Mouse (Mus musculus): Measurements from ENCODE around the gene St6galnac4.

Gene St6galnac4

DNA sequence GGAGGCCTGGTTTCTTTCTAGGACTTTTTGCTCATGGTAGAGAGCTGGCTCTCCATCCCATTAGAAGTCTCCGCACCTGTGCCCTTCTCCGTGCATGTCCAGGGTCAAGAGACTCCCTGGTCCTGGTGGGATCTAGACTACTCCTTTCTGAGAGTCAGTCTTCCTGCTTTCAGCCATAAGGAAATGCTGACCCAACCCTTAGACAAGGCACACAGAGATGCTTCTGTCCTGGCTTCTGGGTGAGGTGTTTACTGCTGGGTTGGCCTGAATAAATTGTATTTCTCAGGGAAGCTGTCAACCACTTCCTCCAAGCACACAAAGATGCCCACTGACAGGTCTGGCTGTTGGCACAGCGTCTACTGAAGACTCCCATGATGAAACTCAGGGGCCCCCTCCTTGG lies 12.5 kb downstream of the St6galnac4 start, which contains the start of gene St6galnac6:
St6galnac6 (plus strand) TSS at position 301 of the 400 bp plus-strand sequence.
- in situ Hi-C loops (cut with MboI, MseI): no loop called here

DNA sequence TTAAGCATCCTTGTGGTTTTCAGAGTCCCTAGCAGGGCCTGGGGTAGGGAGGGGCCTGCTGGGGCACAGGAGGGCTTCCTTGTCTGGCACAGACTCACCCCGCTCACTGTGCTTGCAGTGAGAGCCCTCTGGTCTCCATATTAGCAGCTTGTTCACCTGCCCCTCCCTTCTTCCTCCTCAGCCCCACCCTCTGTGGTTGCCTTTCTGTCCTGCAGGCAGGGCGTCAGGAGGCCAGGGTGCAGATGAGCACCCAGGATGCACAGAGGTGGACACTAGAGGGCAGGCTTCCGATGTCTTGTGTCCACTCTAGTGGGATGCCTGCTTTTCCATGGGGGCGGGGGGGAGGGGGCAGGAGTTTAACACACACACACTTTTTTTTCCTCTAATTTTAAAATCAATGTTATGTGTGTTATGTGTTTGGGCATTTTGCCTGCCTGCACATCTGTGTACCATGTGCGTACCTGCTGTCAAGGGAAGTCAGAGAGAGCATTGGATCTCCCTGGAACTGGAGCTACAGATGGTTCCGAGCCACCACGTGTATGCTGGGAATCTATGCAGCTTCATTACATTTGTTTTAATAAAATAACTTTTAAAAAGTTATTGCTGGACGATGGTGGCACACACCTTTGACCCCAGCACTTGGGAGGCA lies 14.6 kb downstream of the St6galnac4 start:
- in situ Hi-C loops (cut with MboI, MseI): loop anchor here (10.0 kb wide), 1 partner anchor 93 kb away; no protein-coding TSS in a partner anchor

DNA sequence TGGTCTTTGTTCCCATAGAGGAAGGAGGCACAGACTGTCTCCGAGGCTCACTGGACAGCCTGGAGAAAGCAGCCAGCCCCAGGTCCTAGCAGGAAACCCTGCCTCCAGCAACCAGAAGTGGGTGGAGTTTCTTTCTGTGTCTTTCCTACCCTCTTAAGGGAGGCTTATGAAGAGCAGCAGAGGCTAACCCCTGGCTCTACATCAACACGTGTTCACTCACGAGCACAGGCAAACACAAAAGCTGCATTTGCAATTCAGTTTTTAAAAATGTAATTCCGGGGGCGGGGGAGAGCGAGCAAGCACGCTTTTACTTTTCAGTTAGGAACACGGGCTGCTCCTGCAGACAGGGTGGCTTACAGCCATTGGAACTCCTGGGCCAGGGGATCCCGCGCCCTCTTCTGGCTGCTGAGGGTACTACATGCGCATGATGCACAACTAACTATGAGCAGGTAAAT lies 15.7 kb downstream of the St6galnac4 start:
- in situ Hi-C loops (cut with MboI, MseI): loop anchor here (10.0 kb wide), 1 partner anchor 92 kb away; no protein-coding TSS in a partner anchor

DNA sequence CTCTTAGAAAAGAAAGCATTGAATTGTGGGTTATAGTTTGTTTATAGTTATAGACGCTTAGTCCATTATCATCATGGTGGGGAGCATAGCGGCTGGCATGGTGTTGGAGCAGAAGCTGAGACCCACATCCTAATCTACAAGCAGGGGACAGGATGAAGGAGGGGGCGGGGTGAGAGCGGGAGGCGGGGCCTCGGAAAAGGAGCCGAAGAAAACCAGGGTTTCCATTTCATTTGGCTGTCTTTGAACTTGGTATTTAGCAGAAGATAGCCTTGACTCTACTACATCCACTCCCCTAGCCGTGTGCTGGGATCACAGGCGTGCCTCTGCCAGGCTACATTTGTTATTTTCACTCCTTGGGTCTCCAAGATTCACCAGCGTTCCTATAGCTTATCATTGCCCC lies 17.7 kb downstream of the St6galnac4 start:
- in situ Hi-C loops (cut with MboI, MseI): loop anchor here (10.0 kb wide), 1 partner anchor 90 kb away; no protein-coding TSS in a partner anchor

DNA sequence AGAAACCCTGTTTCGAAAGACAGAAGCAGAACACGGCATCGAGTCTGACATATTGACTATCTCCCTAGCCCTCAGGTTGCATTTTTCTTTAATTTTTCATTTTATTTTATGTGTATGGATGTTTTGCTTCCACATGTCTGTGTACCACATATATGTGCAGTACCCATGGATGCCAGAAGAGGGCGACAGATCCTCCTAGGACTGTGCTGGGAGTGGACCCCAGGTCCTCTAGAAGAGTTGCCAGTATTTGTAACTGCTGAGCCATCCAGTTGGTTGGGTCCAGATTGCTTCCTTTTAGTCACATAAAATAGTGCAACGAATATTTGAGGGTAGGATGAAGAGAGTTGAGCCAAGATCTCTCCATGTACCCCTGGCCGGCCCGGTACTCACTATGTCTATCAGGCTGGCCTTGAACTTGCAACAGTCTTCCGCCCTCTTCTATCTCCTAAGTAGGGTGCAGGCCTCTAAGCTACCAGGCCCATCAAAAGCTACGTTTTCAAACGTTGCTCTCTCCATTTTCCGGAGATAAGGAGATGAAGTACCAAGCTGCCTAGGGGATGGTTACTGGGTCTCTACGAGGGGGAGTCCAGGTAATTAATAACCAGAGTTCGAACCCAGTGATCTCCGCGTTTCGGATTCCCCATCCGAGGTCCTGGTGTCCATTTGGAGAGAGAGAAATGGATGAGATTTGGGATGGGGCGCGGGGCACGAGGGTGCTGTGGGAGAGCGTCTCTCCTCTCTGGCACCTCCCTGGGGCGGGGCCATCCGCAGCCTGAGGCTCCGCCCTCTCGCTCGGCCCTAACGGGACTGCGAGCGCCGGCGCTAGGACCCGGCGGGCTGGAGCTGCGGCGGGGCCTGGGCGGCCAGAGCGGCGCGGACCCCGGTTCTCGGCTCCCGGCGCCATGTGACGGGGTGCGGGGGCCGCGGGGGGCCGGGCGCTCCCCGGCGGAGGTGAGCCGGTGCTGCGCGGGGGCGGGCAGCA lies 19.6 kb downstream of the St6galnac4 start:
- in situ Hi-C loops (cut with MboI, MseI): loop anchor here (10.0 kb wide), 1 partner anchor 88 kb away; no protein-coding TSS in a partner anchor

- in situ Hi-C loops (cut with MboI, MseI): loop anchor here (10.0 kb wide), 1 partner anchor 87 kb away; no protein-coding TSS in a partner anchor
Observed at GRCm38 (mm10) chr2:32607262-32607947, 20.5 kb downstream of the St6galnac4 start.

GRCm38 (mm10) chr2:32608141-32608777 lies 21.4 kb downstream of the St6galnac4 start:
- in situ Hi-C loops (cut with MboI, MseI): loop anchor here (10.0 kb wide), 1 partner anchor 87 kb away; no protein-coding TSS in a partner anchor

DNA sequence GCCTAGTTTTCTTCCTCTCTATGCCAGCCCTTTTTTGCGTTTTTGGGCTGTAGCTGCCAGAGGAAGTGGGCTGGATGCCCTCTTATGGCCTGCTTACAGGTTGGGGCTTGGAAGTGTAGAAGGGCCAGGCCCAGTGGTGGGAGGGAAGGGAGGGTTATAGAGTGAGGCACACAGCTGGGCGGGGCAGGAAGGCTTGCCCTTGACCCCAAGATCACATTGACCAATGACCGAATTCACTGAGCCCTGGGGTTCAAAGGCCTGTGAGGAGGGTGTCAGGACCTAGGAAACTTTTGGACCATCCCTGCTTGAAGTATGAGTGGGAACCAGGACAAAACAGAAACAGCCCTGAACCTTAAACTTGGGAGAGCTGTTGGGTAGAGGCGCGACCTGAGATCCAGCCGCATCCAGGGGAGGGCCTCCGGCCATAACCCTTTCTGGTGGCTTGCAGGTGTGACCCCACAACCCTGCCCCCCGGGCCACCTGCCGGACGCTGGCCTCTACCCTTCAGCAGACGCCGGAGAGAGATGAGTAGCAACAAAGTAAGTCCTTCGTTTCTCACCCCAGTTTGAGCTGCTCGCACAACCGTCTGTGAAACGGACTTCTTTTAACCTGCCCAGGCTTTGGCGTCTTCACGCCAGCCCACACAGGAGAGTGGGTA lies 22.0 kb downstream of the St6galnac4 start:
- in situ Hi-C loops (cut with MboI, MseI): loop anchor here (10.0 kb wide), 1 partner anchor 86 kb away; no protein-coding TSS in a partner anchor

DNA sequence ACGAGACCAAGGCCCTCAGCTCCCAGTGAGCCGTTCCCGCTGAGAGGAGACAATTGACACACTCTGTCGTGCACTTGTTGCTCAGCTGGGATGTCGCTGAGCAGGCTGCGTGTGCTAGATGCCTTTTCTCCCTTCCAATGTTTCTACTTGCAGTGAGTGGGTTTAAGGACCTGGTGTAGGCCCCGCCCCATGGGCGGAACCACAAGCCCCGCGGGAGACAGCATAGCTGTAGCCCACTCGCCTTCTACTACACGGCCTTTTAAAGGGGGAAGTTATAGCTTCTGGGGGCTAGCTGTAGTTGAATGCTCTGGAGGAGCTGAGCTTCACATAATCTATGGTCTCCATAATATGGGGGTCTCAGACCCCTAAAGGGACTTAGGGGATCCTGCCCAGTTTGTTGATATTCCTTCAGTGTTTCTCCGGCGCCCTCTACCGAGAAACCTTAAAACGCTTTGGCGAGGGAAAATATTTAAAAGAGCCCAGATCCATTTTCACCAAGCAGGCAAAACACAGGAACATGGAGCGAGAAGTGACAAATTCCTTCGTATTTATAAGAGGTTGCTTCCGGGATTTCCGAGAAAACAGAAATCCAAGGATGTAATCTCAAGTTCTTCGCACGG lies 23.8 kb downstream of the St6galnac4 start:
- in situ Hi-C loops (cut with MboI, MseI): no loop called here

DNA sequence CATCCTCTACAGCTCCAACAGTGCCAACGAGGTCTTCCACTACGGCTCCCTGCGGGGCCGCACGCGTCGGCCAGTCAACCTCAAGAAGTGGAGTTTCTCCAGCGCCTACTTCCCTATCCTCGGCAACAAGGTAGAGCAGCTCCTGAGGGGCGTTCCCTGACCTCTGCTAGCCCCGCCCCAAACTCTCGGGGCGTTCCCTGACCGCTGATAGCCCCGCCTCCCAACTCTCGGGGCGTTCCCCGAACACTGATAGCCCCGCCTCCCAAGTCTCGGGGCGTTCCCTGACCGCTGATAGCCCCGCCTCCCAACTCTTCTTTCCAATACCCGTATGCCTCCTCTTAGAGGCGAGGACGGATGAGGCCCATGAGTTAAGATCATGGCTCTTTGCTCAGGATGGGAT lies 25.4 kb downstream of the St6galnac4 start:
- in situ Hi-C loops (cut with MboI, MseI): no loop called here

- in situ Hi-C loops (cut with MboI, MseI): no loop called here
Observed at GRCm38 (mm10) chr2:32617109-32617508, 30.2 kb downstream of the St6galnac4 start.

DNA sequence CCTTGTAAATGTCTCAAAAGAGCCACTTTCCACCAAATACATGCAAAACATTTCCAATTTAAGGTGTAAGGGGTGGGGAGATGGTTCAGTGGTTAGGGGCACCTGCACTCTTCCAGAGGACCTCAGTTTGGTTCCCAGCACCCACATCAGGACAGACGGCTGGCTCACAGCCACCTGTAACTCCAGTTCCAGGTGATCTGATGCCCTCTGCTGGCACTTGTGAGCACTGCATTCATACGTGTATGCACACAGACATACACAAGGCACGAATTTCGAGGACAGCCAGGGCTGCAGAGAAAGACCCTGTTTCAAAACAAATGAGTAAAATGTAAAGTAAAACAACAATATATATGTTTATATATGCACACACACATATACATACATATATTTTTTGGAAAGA lies 30.7 kb downstream of the St6galnac4 start:
- in situ Hi-C loops (cut with MboI, MseI): no loop called here

DNA sequence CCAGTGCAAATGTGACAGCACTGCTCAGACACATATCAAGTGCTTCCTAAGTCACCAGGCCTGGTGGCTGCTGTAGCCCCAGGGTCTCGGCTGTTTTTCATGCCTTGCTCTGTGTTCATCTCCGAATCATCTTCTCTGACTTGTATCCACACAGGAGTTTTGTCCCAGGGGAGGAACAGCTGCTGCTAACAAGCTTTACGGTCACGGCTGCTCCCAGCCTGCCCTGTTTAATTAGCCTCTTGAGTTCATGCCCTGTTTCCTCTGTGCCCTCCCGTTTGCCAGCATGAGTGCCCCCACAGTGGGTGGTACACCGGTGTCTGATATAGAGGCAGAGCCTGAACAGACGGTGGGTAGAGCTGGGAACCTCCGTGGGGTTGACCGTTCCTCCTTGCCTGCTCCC lies 31.2 kb downstream of the St6galnac4 start:
- in situ Hi-C loops (cut with MboI, MseI): no loop called here

GRCm38 (mm10) chr2:32620682-32621516 lies 34.0 kb downstream of the St6galnac4 start:
- in situ Hi-C loops (cut with MboI, MseI): no loop called here

- in situ Hi-C loops (cut with MboI, MseI): no loop called here
Observed at GRCm38 (mm10) chr2:32621517-32621859, 34.6 kb downstream of the St6galnac4 start, which contains the start of gene Ak1. Gene Ak1, plus strand, starts transcription at chr2:32621758.

- in situ Hi-C loops (cut with MboI, MseI): no loop called here
Observed at GRCm38 (mm10) chr2:32624111-32624748, 37.3 kb downstream of the St6galnac4 start.

GRCm38 (mm10) chr2:32625212-32625872 lies 38.4 kb downstream of the St6galnac4 start:
- in situ Hi-C loops (cut with MboI, MseI): loop anchor here (5.0 kb wide), 1 partner anchor 42 kb away; no protein-coding TSS in a partner anchor
